In the genomic region with DNA sequence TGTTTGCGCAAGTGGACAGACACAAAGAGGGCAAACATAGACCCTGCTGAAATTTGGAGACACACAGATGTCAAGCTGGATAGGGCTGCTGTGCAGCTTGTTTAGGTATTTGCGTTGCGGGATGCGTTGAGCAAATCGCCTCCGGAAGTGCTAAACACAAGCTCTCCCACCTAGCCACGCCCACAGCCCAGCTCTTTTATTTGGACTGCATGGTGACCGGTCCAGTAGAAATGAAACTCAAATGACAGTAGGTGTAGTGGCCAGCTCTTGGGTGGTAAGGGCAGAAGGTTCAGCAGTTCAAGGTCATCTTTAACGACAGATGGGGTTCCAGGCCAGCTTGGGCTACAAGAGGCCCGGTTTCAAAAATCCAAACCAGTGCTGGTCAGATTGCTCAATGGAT, we compare ENCODE assay signal across 8 mouse cellular contexts. TPM values are rescaled to one million over a fixed set of nuclear protein-coding genes. Genes with fewer than 3 reads are reported as not detected.
A peak's percentile ranks its signal among the peaks of the same experiment; 100 is the strongest.
DNase-seq lines count a peak whose midpoint lies in the region; ATAC-seq and TF ChIP-seq lines count a peak whose summit lies in the region.

No protein-coding gene starts in this region.

- H3K9ac ChIP-seq in heart, embryonic 15.5 days, result no peak overlapping the region
- H3K9ac ChIP-seq in forebrain, embryonic 12.5 days, result no peak overlapping the region; the same call in 1 of the 2 replicates
- H3K9ac ChIP-seq in liver, embryonic 14.5 days (replicated peaks), result no peak overlapping the region

- H3K4me2 ChIP-seq in heart, embryonic 15.5 days, result peak overlapping the region; percentile 97
- H3K4me2 ChIP-seq in forebrain, embryonic 12.5 days, result peak overlapping the region; percentile 76
- peak overlapping the region; percentile 82 for H3K4me2 ChIP-seq in liver, embryonic 14.5 days (ENCODE audit: low read depth)

- no peaks in the 10 kb centered on the region for H3K9me3 ChIP-seq in heart, embryonic 15.5 days (replicated peaks)
- 0 out of 2 replicates have a peak, but pooled peaks cover 3% of the 10 kb centered on the region for H3K9me3 ChIP-seq in forebrain, embryonic 12.5 days
- no peaks in the 10 kb centered on the region for H3K9me3 ChIP-seq in liver, embryonic 14.5 days (ENCODE audit: control insufficient read depth, low read length)

- peak overlapping the region; percentile 90; the same call in 1 of the 2 replicates for H3K4me3 ChIP-seq in heart, embryonic 15.5 days
- H3K4me3 ChIP-seq in forebrain, embryonic 12.5 days (replicated peaks), result no peak overlapping the region; the same call in 1 of the 2 replicates
- H3K4me3 ChIP-seq in liver, embryonic 14.5 days (ENCODE audit: insufficient read depth in 1 of 2, low read depth in 2 of 2, low read length in 2 of 2), result no peak overlapping the region; a peak in 1 of 4 replicates

- no peak for DNase-seq in heart, adult 9 months (ENCODE audit: low spot score in 2 of 2)
- DNase-seq in A20 (ENCODE audit: low read depth, low spot score), result peak; percentile 31
- no peak for DNase-seq in liver, embryonic 14.5 days (ENCODE audit: low read depth in 3 of 3, low spot score in 3 of 3)
- no peak for DNase-seq in left cerebral cortex, postnatal 25 days (ENCODE audit: low spot score in 2 of 2)
- no peak for DNase-seq in gastrocnemius, postnatal 14 days

- H3K27ac ChIP-seq in heart, embryonic 15.5 days, result peak overlapping the region; percentile 98; the same call in 1 of the 2 replicates
- H3K27ac ChIP-seq in forebrain, embryonic 12.5 days, result no peak overlapping the region
- no peak overlapping the region for H3K27ac ChIP-seq in liver, embryonic 14.5 days

- TF ChIP-seq EP300 in liver, embryonic 14.5 days (IDR thresholded peaks at IDR 0.05; ENCODE audit: low read depth), result no peak

- H3K4me1 ChIP-seq in heart, embryonic 15.5 days (replicated peaks), result peaks cover 32% of the 10 kb centered on the region
- peaks cover 47% of the 10 kb centered on the region for H3K4me1 ChIP-seq in forebrain, embryonic 12.5 days
- H3K4me1 ChIP-seq in liver, embryonic 14.5 days (replicated peaks; ENCODE audit: control insufficient read depth in 2 of 2, insufficient read depth in 2 of 2, low read length in 1 of 2), result peaks cover 0 to 14% of the 10 kb centered on the region in 2 experiments; a peak in 3 of 4 replicates

- H3K27me3 ChIP-seq in heart, embryonic 15.5 days, result peaks cover 9% of the 10 kb centered on the region
- peaks cover 33% of the 10 kb centered on the region for H3K27me3 ChIP-seq in forebrain, embryonic 12.5 days
- H3K27me3 ChIP-seq in liver, embryonic 14.5 days (ENCODE audit: control insufficient read depth, insufficient read depth, low read length), result peaks cover 34% of the 10 kb centered on the region

- TF ChIP-seq CTCF in liver, embryonic 14.5 days (IDR thresholded peaks at IDR 0.05; ENCODE audit: low read depth), result no peak

- WGBS in heart, embryonic 15.5 days, result 55% methylated on average over 10 of the region's 10 CpGs
- WGBS in forebrain, embryonic 12.5 days, result 18% methylated on average over 10 of the region's 10 CpGs
- 61% methylated on average over 10 of the region's 10 CpGs for WGBS in liver, embryonic 14.5 days (ENCODE audit: insufficient replicate concordance)

- no peaks in the 10 kb centered on the region for H3K36me3 ChIP-seq in heart, embryonic 15.5 days
- no peaks in the 10 kb centered on the region for H3K36me3 ChIP-seq in forebrain, embryonic 12.5 days (replicated peaks)
- H3K36me3 ChIP-seq in liver, embryonic 14.5 days (replicated peaks; ENCODE audit: control insufficient read depth, insufficient read depth, low read depth), result no peaks in the 10 kb centered on the region

- intact Hi-C loops in left cerebral cortex, postnatal 25 days (cut with DNase I), result loop anchor here (2.0 kb wide), 1 partner anchor 53 kb away; no protein-coding TSS in a partner anchor
- intact Hi-C loops in gastrocnemius, postnatal 14 days (cut with DNase I; ENCODE audit: low total_unique reads), result loop anchor here (10.0 kb wide), 1 partner anchor 119 kb away; no protein-coding TSS in a partner anchor

- ATAC-seq in heart, embryonic 15.5 days (replicated peaks; ENCODE audit: insufficient number of reproducible peaks, insufficient read depth, low FRiP score, low read depth), result no peak
- ATAC-seq in forebrain, embryonic 12.5 days (ENCODE audit: low FRiP score), result no peak
- ATAC-seq in liver, embryonic 14.5 days (ENCODE audit: insufficient read depth), result no peak
- no peak for ATAC-seq in megakaryocyte-erythroid progenitor cell, adult 5-6 weeks (replicated peaks; ENCODE audit: low FRiP score, low TSS enrichment, poor library complexity, severe bottlenecking)

RNA-seq across cellular contexts. Expression of gene Foxp4, which starts 1.5 kb away (rescaled TPM):
- polyA plus RNA-seq in heart, embryonic 15.5 days (2015; fragmentation: Nextera tagmentation; extraction: Ambion mirVana), result 6.4 and 11.1 TPM in 2 replicates
- polyA plus RNA-seq in forebrain, embryonic 12.5 days (2016; fragmentation: Nextera tagmentation; extraction: Ambion mirVana), result 22.6 and 24.3 TPM in 2 replicates
- 9.4 and 10.1 TPM in 2 replicates for polyA plus RNA-seq in liver, embryonic 14.5 days (2012; rRNA removed)
- polyA plus RNA-seq in liver, embryonic 14.5 days (2014; fragmentation: Nextera tagmentation; extraction: Ambion mirVana), result 3.5 and 4.7 TPM in 2 replicates
- 10 to 100 TPM; 41.3 to 42.7 TPM for total RNA-seq in left cerebral cortex, postnatal 25 days (2021)
- 10.4 and 23.6 TPM in 2 replicates for total RNA-seq in megakaryocyte-erythroid progenitor cell, adult 5-6 weeks (2014; fragmentation: Nextera tagmentation)
- 0.66 and 2.0 TPM in 2 replicates for total RNA-seq in megakaryocyte-erythroid progenitor cell, adult 5-6 weeks (2017)
- 1 to 10 TPM; 7.5 to 9.2 TPM for total RNA-seq in gastrocnemius, postnatal 14 days (2021)
